Mouse (Mus musculus): ENCODE results near the gene Dhrs4.

The Dhrs4 gene

GRCm38 (mm10) chr14:55490361-55491201 is 12.0 kb downstream of the Dhrs4 start, which contains the start of gene Carmil3:
Gene Carmil3 (plus strand): TSS chr14:55490651.
- DNase-seq: peak; percentile 93

GRCm38 (mm10) chr14:55491291-55491833 is 12.8 kb downstream of the Dhrs4 start:
- peak; percentile 87 for DNase-seq

GRCm38 (mm10) chr14:55492103-55492502 is 13.5 kb downstream of the Dhrs4 start:
- no peak for DNase-seq

GRCm38 (mm10) chr14:55495509-55496240 is 17.1 kb downstream of the Dhrs4 start:
- DNase-seq: no peak

- no peak for DNase-seq
Observed at GRCm38 (mm10) chr14:55496761-55497448, 18.3 kb downstream of the Dhrs4 start.

GRCm38 (mm10) chr14:55497449-55497821 is 18.9 kb downstream of the Dhrs4 start:
- DNase-seq: peak; percentile 85

GRCm38 (mm10) chr14:55505612-55506011 is 27.1 kb downstream of the Dhrs4 start:
- no peak for DNase-seq

- DNase-seq: no peak
Observed at GRCm38 (mm10) chr14:55507801-55508200, 29.2 kb downstream of the Dhrs4 start.

- DNase-seq: no peak
Observed at GRCm38 (mm10) chr14:55509540-55509939, 31.0 kb downstream of the Dhrs4 start.

GRCm38 (mm10) chr14:55510125-55510731 is 31.7 kb downstream of the Dhrs4 start, which contains the start of gene Cpne6:
Gene Cpne6 (plus strand): TSS chr14:55510445.
- DNase-seq: no peak

GRCm38 (mm10) chr14:55511037-55511436 is 32.5 kb downstream of the Dhrs4 start:
- DNase-seq: no peak

GRCm38 (mm10) chr14:55513927-55514326 is 35.4 kb downstream of the Dhrs4 start:
- no peak for DNase-seq

- DNase-seq: no peak
Observed at GRCm38 (mm10) chr14:55515846-55516245, 37.3 kb downstream of the Dhrs4 start.

GRCm38 (mm10) chr14:55518897-55519296 is 40.3 kb downstream of the Dhrs4 start:
- DNase-seq: peak; percentile 77

GRCm38 (mm10) chr14:55519604-55520003 is 41.0 kb downstream of the Dhrs4 start:
- no peak for DNase-seq

GRCm38 (mm10) chr14:55520451-55521361 is 42.1 kb downstream of the Dhrs4 start:
- DNase-seq: peak; percentile 73

GRCm38 (mm10) chr14:55524062-55524461 is 45.5 kb downstream of the Dhrs4 start:
- no peak for DNase-seq

GRCm38 (mm10) chr14:55524785-55525184 is 46.2 kb downstream of the Dhrs4 start, which contains the start of gene Nrl:
Gene Nrl (minus strand): TSS chr14:55524981.
- DNase-seq: no peak

GRCm38 (mm10) chr14:55526674-55527073 is 48.1 kb downstream of the Dhrs4 start:
- DNase-seq: no peak

- DNase-seq: peak; percentile 56
Observed at GRCm38 (mm10) chr14:55527940-55528339, 49.4 kb downstream of the Dhrs4 start.

- peak; percentile 57 for DNase-seq
Observed at GRCm38 (mm10) chr14:55536116-55536745, 57.7 kb downstream of the Dhrs4 start.

All from embryo, embryonic 11 days (tissue).